Mouse (Mus musculus) R1 (cell line): ENCODE data around the gene Far1.

Experiments used
- DNase-seq: peaks from one replicate; pipeline ENCODE4 v3.0.0-alpha.2; 2018; ENCODE audit warnings: low read depth, low spot score

Far1 gene

GRCm38 (mm10) chr7:113513286-113513962 lies at the start of gene Far1:
Gene Far1 (plus strand): TSS chr7:113513834.
- peak; percentile 99 for DNase-seq

DNA sequence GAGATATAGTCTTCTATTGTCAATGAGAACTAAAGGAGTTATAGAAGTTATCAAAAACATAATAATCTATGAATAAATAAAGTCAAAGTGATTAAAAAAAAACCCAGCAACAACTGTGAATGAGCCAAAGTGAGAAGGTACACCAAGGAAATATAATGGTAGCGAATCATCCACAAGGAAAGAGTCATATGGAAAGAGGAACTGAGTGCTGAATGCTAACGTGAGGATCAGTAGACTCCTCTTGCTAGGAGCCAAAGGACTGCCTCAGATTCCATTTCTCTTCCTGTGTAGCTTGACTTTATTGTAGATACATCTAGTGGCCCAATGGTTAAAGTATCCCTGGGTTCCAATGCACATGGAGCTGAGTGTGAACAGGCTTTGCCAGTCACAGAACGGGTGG lies 45.3 kb upstream of the Far1 start:
- DNase-seq = no peak

DNA sequence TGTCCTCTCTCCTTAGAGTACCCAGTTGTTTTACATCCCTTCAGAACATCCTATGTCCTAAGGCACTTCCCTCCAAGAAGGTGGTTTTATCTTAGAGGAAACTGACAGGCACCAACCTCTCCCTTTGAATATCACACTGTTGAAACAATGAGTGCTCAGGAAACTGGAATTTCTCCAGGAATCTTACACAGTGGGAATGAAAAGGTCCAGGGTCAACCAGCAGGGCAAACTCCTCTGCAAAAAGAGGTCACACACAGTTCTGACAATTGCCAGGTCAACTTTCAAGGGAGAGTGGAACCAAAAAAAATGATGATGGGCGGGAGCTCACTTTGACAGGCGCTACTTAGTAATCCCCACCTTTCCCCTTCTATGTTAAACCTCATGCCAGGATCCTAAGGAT lies 43.0 kb upstream of the Far1 start:
- DNase-seq = no peak

DNA sequence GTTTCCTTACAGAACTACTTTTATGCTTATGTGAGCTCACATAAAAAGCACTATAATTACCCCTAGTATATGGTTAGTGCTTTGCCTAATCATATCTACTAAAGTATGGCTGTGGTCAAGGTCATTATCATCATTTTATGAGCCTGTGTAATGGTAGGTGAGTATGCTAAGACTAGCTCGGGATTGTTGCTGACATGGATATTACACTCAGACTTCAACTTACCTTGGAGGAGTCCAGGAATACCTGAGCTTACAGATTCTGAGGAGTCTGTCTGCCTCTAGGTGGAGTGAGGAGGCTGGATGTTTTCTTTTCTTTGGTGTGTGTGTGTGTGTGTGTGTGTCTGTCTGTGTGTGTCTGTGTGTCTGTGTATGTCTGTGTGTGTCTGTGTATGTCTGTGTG lies 42.0 kb upstream of the Far1 start:
- no peak for DNase-seq

GRCm38 (mm10) chr7:113495792-113496191 lies 17.8 kb upstream of the Far1 start:
- DNase-seq = no peak

- DNase-seq = no peak
Measured at GRCm38 (mm10) chr7:113498413-113498812, 15.2 kb upstream of the Far1 start.

GRCm38 (mm10) chr7:113499821-113500220 lies 13.8 kb upstream of the Far1 start:
- DNase-seq = no peak

GRCm38 (mm10) chr7:113502453-113502852 lies 11.2 kb upstream of the Far1 start:
- DNase-seq = no peak

- no peak for DNase-seq
Measured at GRCm38 (mm10) chr7:113505047-113505446, 8.6 kb upstream of the Far1 start.

DNA sequence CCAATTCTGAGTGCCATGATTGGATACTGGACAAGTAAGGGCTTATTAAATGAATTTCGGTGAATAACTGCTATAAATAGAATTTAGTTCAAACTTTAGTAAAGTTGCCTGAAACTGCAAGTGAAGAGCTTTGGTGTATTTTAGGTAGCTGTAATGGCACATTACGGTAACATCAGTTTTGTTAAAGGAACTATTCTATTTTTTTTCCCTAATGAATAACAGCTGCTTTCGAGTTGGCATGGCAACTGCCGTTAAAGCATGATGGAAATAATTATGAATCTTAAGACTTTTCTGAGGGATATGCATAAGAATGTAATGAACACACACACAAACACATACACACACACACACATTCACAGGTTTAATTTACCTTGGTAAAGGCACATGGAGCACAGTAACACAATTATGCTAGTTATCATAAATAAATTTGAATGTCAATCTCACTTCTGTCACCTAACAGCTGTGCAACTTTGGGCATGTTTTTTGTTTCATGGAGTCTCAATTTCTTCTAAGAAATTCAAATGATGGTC lies 8.1 kb upstream of the Far1 start:
- no peak for DNase-seq

DNA sequence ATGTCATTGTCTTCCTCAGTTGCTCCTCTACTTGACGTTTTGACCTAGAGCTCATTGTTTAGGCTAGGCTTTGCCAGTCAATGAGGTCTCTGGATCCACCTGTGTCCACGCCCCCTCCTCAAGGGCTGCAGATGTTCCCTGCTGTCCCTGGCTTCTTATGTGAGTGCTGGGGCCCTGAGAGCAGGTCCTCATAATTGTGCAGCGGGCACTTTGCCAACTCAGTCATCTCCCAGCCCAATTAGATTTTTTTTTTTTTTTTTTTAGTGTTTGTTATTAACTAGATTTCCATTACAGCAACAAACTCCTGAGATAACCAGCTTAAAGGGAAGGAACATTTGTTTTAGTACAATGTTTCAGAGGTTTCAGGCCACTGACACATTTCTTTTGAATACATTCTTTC lies 5.8 kb upstream of the Far1 start:
- peak; percentile 12 for DNase-seq

- no peak for DNase-seq
Measured at GRCm38 (mm10) chr7:113511396-113511795, 2.2 kb upstream of the Far1 start.

- no peak for DNase-seq
Measured at GRCm38 (mm10) chr7:113512527-113513285, 928 bp upstream of the Far1 start.

- DNase-seq = peak; percentile 75
Measured at GRCm38 (mm10) chr7:113513963-113514649, 472 bp downstream of the Far1 start.

DNA sequence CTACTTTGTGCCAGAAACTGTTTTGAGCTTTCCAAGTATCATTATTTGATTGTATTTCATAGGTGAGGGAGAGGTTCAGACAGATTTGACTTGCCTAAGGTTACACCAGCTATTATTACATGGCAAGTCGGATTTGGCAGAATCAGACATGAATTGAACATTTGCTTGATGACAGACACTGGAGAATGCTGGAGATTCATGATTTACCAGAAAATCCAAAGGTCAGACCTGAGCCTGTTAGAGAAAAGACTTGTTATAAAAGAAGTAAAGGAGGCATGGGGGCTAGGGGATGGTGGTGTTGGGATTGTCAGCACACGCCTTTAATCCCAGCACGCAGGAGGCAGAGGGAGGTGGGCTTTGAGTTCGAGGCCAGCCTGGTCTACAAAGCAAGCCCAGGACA lies 2.2 kb downstream of the Far1 start:
- DNase-seq = no peak

- no peak for DNase-seq
Measured at GRCm38 (mm10) chr7:113518419-113518818, 4.8 kb downstream of the Far1 start.

GRCm38 (mm10) chr7:113518961-113519360 lies 5.3 kb downstream of the Far1 start:
- DNase-seq = no peak

GRCm38 (mm10) chr7:113543158-113543557 lies 29.5 kb downstream of the Far1 start:
- DNase-seq = no peak

DNA sequence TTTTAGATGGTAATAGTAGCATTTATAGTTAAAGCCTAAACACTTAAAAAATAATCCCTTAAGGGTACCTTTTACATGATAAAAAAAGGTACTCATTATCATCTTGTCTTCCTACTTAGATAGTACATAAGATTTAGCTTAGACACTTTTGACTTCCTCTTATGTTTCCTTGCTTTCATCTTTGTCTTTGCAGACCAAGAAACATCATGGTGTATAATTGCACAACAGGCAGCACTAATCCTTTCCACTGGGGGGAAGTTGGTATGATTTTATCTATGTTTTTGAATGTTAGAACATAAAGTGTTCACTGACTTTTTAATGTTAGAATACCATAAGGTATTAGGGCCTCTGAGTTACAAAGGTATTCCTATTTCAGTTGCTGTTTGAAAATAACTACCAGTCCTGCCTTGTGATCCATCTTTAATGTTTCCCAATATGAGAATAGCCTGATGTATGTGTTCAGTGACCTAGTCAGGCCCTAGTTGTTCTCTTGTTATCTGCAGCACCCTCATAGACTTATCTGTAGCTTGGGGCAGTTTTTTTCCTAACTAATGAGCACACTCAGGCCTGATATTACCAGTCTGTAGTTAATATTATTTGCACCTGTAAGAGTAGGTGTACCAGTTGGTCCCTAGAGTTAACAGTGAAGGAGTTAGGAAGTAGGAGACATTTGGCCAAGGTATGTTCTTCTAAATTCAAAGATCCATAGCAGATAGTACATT lies 38.3 kb downstream of the Far1 start:
- DNase-seq = no peak

- no peak for DNase-seq
Measured at GRCm38 (mm10) chr7:113552508-113552907, 38.9 kb downstream of the Far1 start.

- no peak for DNase-seq
Measured at GRCm38 (mm10) chr7:113556138-113556537, 42.5 kb downstream of the Far1 start.

GRCm38 (mm10) chr7:113566892-113567291 lies 53.3 kb downstream of the Far1 start:
- no peak for DNase-seq
